Mouse (Mus musculus): ENCODE measurements around the gene Gramd1b.

Gene Gramd1b

DNA sequence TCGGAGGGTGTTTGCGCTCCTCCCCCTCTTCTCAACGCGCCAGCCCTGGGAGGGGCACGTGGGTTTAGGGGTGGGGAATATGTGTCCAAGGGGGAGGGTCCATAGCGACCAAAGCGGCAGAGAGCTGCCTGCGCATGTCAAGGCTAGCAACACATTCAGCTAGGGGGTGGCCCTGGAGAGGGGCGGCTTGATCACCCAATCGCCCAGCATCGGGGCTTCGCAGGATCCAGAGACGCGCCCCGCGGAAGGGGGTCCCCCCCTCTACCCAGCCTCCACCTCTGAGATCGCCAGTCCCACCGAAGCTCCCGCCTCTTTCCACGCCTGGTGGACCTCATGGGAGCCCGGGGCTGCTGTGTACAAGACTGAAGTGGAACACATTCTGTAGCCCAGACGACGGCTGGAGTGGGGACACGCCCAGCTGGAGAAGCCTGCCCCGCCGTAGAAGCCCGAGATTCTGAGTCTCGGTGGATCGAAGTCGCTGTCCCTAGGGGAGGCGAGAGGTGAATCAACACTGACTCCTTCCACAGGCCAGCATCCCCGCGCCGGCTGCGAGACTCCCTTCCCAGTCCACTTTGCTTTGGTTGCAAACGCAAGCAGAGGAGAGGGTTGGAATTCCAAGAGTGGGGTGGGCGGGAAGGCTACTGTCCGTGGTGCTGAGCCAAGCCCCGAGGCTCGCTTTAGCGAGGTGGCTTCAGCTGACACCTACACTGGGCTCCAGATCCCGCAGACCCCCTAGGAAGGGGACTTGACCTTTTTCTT is 261.9 kb downstream of the Gramd1b start, which contains the start of gene Scn3b:
TSS of gene Scn3b (plus strand) at position 115 of the 759 bp plus-strand sequence.
- DNase-seq (ENCODE audit: low read depth, low spot score): peak; percentile 74

- DNase-seq (ENCODE audit: low read depth, low spot score): no peak
These were observed 262.5 kb downstream of the Gramd1b start for GRCm38 (mm10) chr9:40268748-40269102.

DNA sequence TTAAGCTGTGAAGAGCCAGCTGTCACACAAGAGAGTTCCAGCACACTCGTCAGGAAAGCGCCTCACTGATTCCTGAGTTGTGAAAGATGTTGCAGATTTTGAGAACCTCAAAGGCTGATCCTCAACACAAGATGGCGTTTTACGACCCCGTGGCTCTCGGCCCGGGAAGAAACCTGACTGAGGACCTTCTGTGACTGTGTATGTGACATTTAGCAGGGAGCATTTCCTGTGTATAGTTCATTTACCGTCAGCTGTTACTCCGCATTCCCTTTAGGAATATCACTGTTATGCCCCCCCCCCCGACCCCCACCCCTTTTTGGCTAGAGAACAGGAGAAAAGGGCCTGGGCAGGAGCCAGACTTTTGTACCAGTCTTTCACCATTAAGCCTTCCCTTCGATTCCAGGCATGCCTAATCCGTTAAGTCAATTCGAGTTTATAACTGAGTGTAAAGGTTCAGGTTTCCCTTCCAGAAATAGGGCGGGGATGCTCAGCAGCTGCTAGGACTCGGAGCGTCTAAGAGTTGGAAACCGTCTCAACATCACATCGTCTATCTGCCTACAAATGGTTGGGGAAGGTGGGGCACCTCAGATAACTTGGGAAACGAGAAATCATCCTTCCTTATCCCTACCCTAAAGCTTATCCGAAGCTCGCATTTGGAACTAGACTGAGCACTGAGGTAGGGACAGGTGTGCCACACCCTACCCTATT is 263.0 kb downstream of the Gramd1b start:
- peak; percentile 7 for DNase-seq (ENCODE audit: low read depth, low spot score)

GRCm38 (mm10) chr9:40263874-40264273 is 267.3 kb downstream of the Gramd1b start:
- no peak for DNase-seq (ENCODE audit: low read depth, low spot score)

DNA sequence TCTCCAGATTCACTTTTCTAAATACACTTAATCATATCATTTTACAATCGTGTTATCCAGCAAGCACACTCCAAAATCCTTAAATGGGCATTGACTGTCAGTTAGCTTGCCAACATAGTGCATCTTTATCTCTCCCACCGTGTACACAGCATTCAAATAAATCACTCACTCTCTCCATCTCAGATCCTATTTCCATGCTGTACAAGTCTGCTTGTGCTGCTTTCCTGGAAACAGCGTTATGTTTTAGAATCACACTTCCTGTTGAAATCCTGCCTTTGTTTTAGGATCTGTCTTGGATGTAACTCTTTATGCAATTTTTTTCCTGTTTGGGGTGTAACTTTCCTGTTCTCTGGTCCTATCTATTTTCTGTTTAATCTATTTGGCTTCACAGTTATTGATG is 278.7 kb downstream of the Gramd1b start:
- no peak for DNase-seq (ENCODE audit: low read depth, low spot score)

- no peak for DNase-seq (ENCODE audit: low read depth, low spot score)
These were observed 282.1 kb downstream of the Gramd1b start for GRCm38 (mm10) chr9:40249106-40249505.

DNA sequence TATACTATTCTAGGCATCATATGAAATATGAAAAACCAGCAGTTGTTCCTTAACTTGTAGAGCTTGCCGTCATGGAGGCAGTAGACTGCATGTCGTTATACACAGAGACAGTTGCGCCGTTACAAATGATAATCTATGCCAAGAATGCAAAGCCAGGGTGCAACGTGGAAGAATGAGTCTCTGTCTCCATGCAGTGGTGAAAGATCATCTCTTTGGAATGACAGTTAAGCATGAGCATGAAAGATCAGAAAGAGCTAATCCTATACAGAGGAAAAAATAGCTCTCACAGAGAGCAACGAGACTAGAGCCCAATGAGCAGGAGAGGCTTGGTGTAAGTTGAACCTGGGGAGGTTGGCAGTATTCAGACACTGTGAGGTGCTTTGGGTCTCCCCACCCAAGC is 284.5 kb downstream of the Gramd1b start:
- DNase-seq (ENCODE audit: low read depth, low spot score): no peak

- no peak for DNase-seq (ENCODE audit: low read depth, low spot score)
These were observed 285.1 kb downstream of the Gramd1b start for GRCm38 (mm10) chr9:40245974-40246665.

DNA sequence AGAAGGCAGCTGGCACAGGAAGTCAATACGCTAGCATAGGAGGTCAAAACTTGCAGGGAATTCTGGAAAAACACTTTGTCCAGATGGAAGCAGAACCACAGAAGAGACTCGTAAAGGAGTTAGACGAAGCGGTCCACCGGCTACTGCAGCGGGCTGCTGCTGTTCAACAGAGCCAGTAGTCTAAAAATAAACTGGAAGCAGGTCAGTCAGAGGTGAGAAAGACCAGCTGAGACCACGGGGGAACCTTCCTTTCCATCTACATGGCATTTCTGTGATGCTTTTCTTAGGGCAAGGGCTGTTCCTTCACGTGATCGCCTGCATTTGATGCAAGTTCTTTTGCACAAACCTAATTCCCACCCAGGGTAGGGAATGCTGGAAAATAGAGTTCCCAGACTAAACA is 285.7 kb downstream of the Gramd1b start:
- DNase-seq (ENCODE audit: low read depth, low spot score): no peak
